Mouse (Mus musculus): ENCODE data around the gene Rtp3. TPM values are rescaled to one million over a fixed set of nuclear protein-coding genes. Genes with fewer than 3 reads are reported as not detected.

Gene Rtp3
- total RNA-seq, 2 experiments from 2014 or later, result 0.70 to 1.3 TPM

- no peak for DNase-seq
These were observed 45.0 kb downstream of the Rtp3 start for GRCm38 (mm10) chr9:110945343-110945742.

GRCm38 (mm10) chr9:110944265-110944664, 46.1 kb downstream of the Rtp3 start:
- DNase-seq, result no peak

- no peak for DNase-seq
These were observed 52.6 kb downstream of the Rtp3 start for GRCm38 (mm10) chr9:110937506-110938490.

- peak; percentile 16 for DNase-seq
These were observed 54.4 kb downstream of the Rtp3 start for GRCm38 (mm10) chr9:110935941-110936340.

Other genes starting within 250 kb of the Rtp3 start
- 100 to 1,000 TPM; 119 to 840 TPM for gene Myl3, start 248.7 kb downstream of the Rtp3 start, total RNA-seq (2021)
- gene Pth1r, start 243.4 kb downstream of the Rtp3 start, total RNA-seq (2021), result 1 to 10 TPM; 1.3 to 2.4 TPM
- not detected for gene Prss42, start 192.4 kb downstream of the Rtp3 start, total RNA-seq (2021)
- not detected for gene Prss44, start 176.6 kb downstream of the Rtp3 start, total RNA-seq (2021)
- gene Prss43, start 163.9 kb downstream of the Rtp3 start, total RNA-seq (2021), result not detected
- gene Prss45, start 156.0 kb downstream of the Rtp3 start, total RNA-seq (2021), result not detected
- not detected for gene Prss46, start 146.1 kb downstream of the Rtp3 start, total RNA-seq (2021)
- not detected for gene Prss50, start 132.6 kb downstream of the Rtp3 start, total RNA-seq (2021)
- gene Als2cl, start 110.7 kb downstream of the Rtp3 start, total RNA-seq (2021), result 1 to 10 TPM; 3.9 to 8.2 TPM
- gene Tmie, start 110.5 kb downstream of the Rtp3 start, total RNA-seq (2021), result under 1 TPM; 0.43 to 0.62 TPM
- gene Fam240a, start 73.7 kb downstream of the Rtp3 start, total RNA-seq (2021), result 1 to 10 TPM; 2.0 to 2.7 TPM
- gene Tdgf1, start 44.4 kb downstream of the Rtp3 start, total RNA-seq (2021), result not detected
- gene Lrrc2, start 39.0 kb downstream of the Rtp3 start, total RNA-seq (2021), result 10 to 100 TPM; 52.4 to 64.1 TPM
- gene Ltf, start 28.7 kb upstream of the Rtp3 start, total RNA-seq (2021), result not detected
- 1 to 10 TPM; 4.3 to 4.4 TPM for gene Ccrl2, start 66.9 kb upstream of the Rtp3 start, total RNA-seq (2021)
- gene Lrrfip2, start 127.0 kb upstream of the Rtp3 start, total RNA-seq (2021), result 10 to 100 TPM; 63.6 to 71.3 TPM

Data from gastrocnemius, postnatal 25 days (tissue).